Mouse (Mus musculus): Measurements from ENCODE around the gene Dnajc11. TPM values are rescaled to one million over a fixed set of nuclear protein-coding genes. Genes with fewer than 3 reads are reported as not detected.

Dnajc11 gene
- polyA plus RNA-seq, 1 experiment from 2014 or later, result 92.5 TPM

GRCm38 (mm10) chr4:152021568-152022097 lies 88.1 kb downstream of the Dnajc11 start:
- Histone ChIP-seq H3K36me3 (replicated peaks) (peaks cover 36% of the 10 kb centered on the region), H3K4me1 (peaks cover 36% of the 10 kb centered on the region), H3K27ac (no peak overlapping the region)

DNA sequence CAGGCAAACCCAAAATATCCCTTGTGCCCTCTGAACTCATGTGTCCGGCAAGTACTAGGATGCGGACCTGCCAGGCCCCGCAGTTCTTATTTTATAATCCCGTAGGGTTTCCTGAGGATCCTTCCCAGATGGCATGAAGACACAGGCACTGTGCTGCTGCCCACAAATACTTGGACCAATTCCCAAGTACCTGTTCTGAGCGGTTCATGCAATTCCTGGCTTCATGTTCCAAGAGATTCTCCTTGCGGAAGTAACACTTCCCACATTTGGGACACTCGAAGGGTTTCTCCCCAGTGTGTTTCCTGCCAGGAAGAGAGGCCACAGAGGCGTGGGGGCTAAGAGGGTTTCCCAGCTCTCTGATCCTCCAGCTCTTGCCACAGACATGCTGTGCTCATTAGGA lies 89.0 kb downstream of the Dnajc11 start:
- H3K36me3 ChIP-seq (replicated peaks), result peaks cover 36% of the 10 kb centered on the region
- whole genome bisulfite sequencing, result 92% methylated on average over 8 of the region's 8 CpGs

More at GRCm38 (mm10) chr4:152021568-152022097, 88.1 kb downstream of the Dnajc11 start:
- Histone ChIP-seq H3K4me3 (no peak overlapping the region), H3K9ac (no peak overlapping the region), H3K9me3 (no peaks in the 10 kb centered on the region), H3K4me2 (no peak overlapping the region), H3K27me3 (replicated peaks) (no peaks in the 10 kb centered on the region)
- WGBS, result 72% methylated on average over 12 of the region's 12 CpGs
- no peak for ATAC-seq (replicated peaks)

DNA sequence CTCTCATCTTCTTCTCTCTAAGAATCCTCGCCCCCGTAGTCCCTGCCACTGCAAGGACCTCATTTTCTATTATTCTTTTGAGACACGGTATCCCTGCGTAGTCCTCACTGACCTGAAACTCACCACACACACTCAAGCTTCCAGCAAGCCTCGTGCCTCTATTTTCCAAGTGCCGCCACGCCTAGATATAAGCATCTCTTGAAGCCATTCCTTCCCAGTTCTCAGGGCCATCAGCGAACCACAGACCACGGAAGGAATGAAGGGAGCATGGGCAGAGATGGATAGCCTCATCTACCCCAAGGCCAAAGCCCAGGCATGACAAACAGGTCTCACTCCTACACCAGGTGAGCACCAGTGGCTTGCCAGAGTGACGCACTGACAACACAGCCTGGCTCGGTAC lies 91.0 kb downstream of the Dnajc11 start:
- H3K4me1 ChIP-seq, result peaks cover 53% of the 10 kb centered on the region
- H3K4me2 ChIP-seq, result peak overlapping the region; percentile 15; the same call in 1 of the 2 replicates
- H3K36me3 ChIP-seq (replicated peaks), result peaks cover 27% of the 10 kb centered on the region
- ATAC-seq (replicated peaks), result no peak
- H3K27me3 ChIP-seq (replicated peaks), result no peaks in the 10 kb centered on the region
- H3K9me3 ChIP-seq, result no peaks in the 10 kb centered on the region
- no peak overlapping the region for H3K4me3 ChIP-seq
- no peak overlapping the region for H3K27ac ChIP-seq
- peak overlapping the region; percentile 14; the same call in 1 of the 2 replicates for H3K9ac ChIP-seq
- 93% methylated on average over 11 of the region's 11 CpGs for WGBS

More for the DNA sequence above, 89.0 kb downstream of the Dnajc11 start:
- no peak overlapping the region for H3K9ac ChIP-seq
- no peak for ATAC-seq (replicated peaks)
- H3K4me3 ChIP-seq, result no peak overlapping the region
- peaks cover 40% of the 10 kb centered on the region for H3K4me1 ChIP-seq
- H3K9me3 ChIP-seq, result no peaks in the 10 kb centered on the region
- no peak overlapping the region for H3K4me2 ChIP-seq
- no peak overlapping the region for H3K27ac ChIP-seq
- H3K27me3 ChIP-seq (replicated peaks), result no peaks in the 10 kb centered on the region

- 2% methylated on average over 31 of the region's 41 CpGs for WGBS
- ATAC-seq (replicated peaks), result peak; percentile 78
These were observed 93.4 kb downstream of the Dnajc11 start for GRCm38 (mm10) chr4:152026751-152027508.

GRCm38 (mm10) chr4:152027524-152027923 lies 94.0 kb downstream of the Dnajc11 start, which contains the start of gene Zbtb48:
Zbtb48 (minus strand) TSS chr4:152027671.
- peak; percentile 98 for ATAC-seq (replicated peaks)
- Histone ChIP-seq H3K4me2 (peak within 1 kb of the TSS; percentile 80), H3K9me3 (no peaks in the 10 kb centered on the region), H3K27ac (peak within 1 kb of the TSS; percentile 76), H3K9ac (peak within 1 kb of the TSS; percentile 72), H3K4me3 (peak within 1 kb of the TSS; percentile 70), H3K4me1 (peaks cover 57% of the 10 kb centered on the region), H3K36me3 (replicated peaks) (0 out of 2 replicates have a peak, but pooled peaks cover 9% of the 10 kb centered on the region), H3K27me3 (replicated peaks) (0 out of 2 replicates have a peak, but pooled peaks cover 4% of the 10 kb centered on the region)
- under 1% methylated on average over 34 of the region's 35 CpGs for WGBS

More at GRCm38 (mm10) chr4:152026751-152027508, 93.4 kb downstream of the Dnajc11 start:
- Histone ChIP-seq H3K9me3 (no peaks in the 10 kb centered on the region), H3K4me3 (peak overlapping the region; percentile 70), H3K4me2 (peak overlapping the region; percentile 80), H3K36me3 (replicated peaks) (peaks cover 9% of the 10 kb centered on the region; the same call in 1 of the 2 replicates), H3K27me3 (replicated peaks) (0 out of 2 replicates have a peak, but pooled peaks cover 3% of the 10 kb centered on the region), H3K4me1 (peaks cover 57% of the 10 kb centered on the region), H3K27ac (peak overlapping the region; percentile 76), H3K9ac (peak overlapping the region; percentile 72)

DNA sequence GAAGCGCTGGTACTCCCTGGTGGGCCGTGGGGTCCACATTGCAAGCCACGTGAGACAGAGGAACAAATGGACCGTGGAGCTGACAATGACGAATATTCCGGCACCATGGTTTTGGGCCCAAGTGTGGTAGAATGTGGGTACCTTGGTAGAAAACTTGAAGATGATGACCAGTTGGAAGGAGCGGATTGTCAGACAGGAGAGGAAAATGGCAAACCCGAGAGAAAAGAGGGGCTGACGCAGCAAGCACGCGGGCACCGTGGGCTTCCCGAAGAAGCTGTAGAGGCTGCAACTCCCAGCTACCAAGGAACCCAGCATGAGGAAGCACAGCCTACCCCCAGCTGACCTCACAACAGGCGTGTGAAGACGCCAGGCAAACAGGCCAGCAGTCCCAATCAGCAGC lies 95.0 kb downstream of the Dnajc11 start:
- H3K9ac ChIP-seq, result peak overlapping the region; percentile 72
- WGBS, result 61% methylated on average over 15 of the region's 15 CpGs
- H3K4me3 ChIP-seq, result peak overlapping the region; percentile 70
- 0 out of 2 replicates have a peak, but pooled peaks cover 4% of the 10 kb centered on the region for H3K27me3 ChIP-seq (replicated peaks)
- H3K27ac ChIP-seq, result peak overlapping the region; percentile 76; the same call in 1 of the 2 replicates
- 0 out of 2 replicates have a peak, but pooled peaks cover 2% of the 10 kb centered on the region for H3K36me3 ChIP-seq (replicated peaks)
- H3K4me2 ChIP-seq, result peak overlapping the region; percentile 80
- H3K9me3 ChIP-seq, result no peaks in the 10 kb centered on the region
- ATAC-seq (replicated peaks), result no peak
- H3K4me1 ChIP-seq, result peaks cover 51% of the 10 kb centered on the region

DNA sequence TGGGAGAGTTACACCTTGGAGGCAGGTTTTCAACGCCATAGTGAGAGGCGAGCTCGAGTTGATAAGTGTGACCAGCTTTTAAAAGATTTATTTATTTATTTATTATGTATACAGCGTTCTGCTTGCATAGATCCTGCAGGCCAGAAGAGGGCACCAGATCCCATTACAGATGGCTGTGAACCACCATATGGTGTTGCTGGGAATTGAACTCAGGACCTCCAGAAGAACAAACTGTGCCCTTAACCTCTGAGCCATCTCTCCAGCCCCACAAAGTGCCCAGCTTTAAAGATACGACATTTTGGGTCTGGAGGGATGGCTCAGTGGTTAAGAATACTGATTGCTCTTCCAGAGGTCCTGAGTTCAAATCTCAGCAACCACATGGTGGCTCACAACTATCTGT lies 95.6 kb downstream of the Dnajc11 start:
- 0 out of 2 replicates have a peak overlapping the region, but pooled peaks have one; percentile 72 for H3K9ac ChIP-seq
- H3K4me3 ChIP-seq, result peak overlapping the region; percentile 70; the same call in 1 of the 2 replicates
- H3K4me2 ChIP-seq, result peak overlapping the region; percentile 80
- ATAC-seq (replicated peaks), result no peak
- 0 out of 2 replicates have a peak, but pooled peaks cover 4% of the 10 kb centered on the region for H3K27me3 ChIP-seq (replicated peaks)
- no peak overlapping the region for H3K27ac ChIP-seq
- H3K9me3 ChIP-seq, result no peaks in the 10 kb centered on the region
- H3K4me1 ChIP-seq, result peaks cover 47% of the 10 kb centered on the region
- no peaks in the 10 kb centered on the region for H3K36me3 ChIP-seq (replicated peaks)
- WGBS, result 33% methylated on average over 5 of the region's 5 CpGs

DNA sequence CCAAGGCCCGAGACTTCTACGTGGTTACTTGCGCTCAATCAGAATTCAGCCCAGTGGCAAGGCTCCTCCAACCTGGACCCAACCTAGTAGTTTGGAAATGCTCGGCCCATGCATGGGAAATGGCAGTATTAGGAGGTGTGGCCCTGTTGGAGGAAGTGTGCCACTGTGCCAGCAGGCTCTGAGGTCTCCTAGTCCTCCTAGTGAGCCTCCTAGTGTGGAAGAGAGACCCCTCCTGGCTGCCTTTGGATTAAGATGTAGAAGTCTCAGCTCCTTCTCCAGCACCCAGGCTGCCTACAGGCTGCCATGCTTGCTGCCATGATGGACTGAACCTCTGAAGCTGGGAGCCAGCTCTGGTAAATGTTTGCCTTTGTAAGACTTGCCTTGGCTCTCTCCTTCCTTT lies 96.5 kb downstream of the Dnajc11 start:
- ATAC-seq (replicated peaks), result no peak
- 64% methylated on average over 4 of the region's 4 CpGs for WGBS
- H3K27me3 ChIP-seq (replicated peaks), result 0 out of 2 replicates have a peak, but pooled peaks cover 4% of the 10 kb centered on the region
- H3K4me2 ChIP-seq, result peak overlapping the region; percentile 11; the same call in 1 of the 2 replicates
- H3K27ac ChIP-seq, result no peak overlapping the region
- no peak overlapping the region for H3K9ac ChIP-seq
- H3K4me1 ChIP-seq, result peaks cover 37% of the 10 kb centered on the region
- no peaks in the 10 kb centered on the region for H3K9me3 ChIP-seq
- H3K4me3 ChIP-seq, result no peak overlapping the region
- H3K36me3 ChIP-seq (replicated peaks), result no peaks in the 10 kb centered on the region

Other genes with a start within 250 kb of the Dnajc11 start
- gene Camta1, start 71.8 kb upstream of the Dnajc11 start, polyA plus RNA-seq (2015; fragmentation: Nextera tagmentation; extraction: Ambion mirVana), result 145 and 156 TPM in 2 replicates
- gene Thap3, start 55.3 kb downstream of the Dnajc11 start, polyA plus RNA-seq (2015; fragmentation: Nextera tagmentation; extraction: Ambion mirVana), result 38.3 and 39.5 TPM in 2 replicates
- 22.5 and 22.7 TPM in 2 replicates for gene Phf13, start 62.6 kb downstream of the Dnajc11 start, polyA plus RNA-seq (2015; fragmentation: Nextera tagmentation; extraction: Ambion mirVana)
- 3.6 and 4.0 TPM in 2 replicates for gene Klhl21, start 75.1 kb downstream of the Dnajc11 start, polyA plus RNA-seq (2015; fragmentation: Nextera tagmentation; extraction: Ambion mirVana)
- gene Zbtb48, start 94.0 kb downstream of the Dnajc11 start, polyA plus RNA-seq (2015; fragmentation: Nextera tagmentation; extraction: Ambion mirVana), result 22.1 and 23.9 TPM in 2 replicates
- 1.5 and 1.6 TPM in 2 replicates for gene Tas1r1, start 104.9 kb downstream of the Dnajc11 start, polyA plus RNA-seq (2015; fragmentation: Nextera tagmentation; extraction: Ambion mirVana)
- 25.4 and 27.4 TPM in 2 replicates for gene Nol9, start 105.6 kb downstream of the Dnajc11 start, polyA plus RNA-seq (2015; fragmentation: Nextera tagmentation; extraction: Ambion mirVana)
- gene Plekhg5, start 138.8 kb downstream of the Dnajc11 start, polyA plus RNA-seq (2015; fragmentation: Nextera tagmentation; extraction: Ambion mirVana), result 12.3 and 12.5 TPM in 2 replicates
- 0.80 and 1.0 TPM in 2 replicates for gene Tnfrsf25, start 182.2 kb downstream of the Dnajc11 start, polyA plus RNA-seq (2015; fragmentation: Nextera tagmentation; extraction: Ambion mirVana)
- 0.13 and 0.19 TPM in 2 replicates for gene Espn, start 218.7 kb downstream of the Dnajc11 start, polyA plus RNA-seq (2015; fragmentation: Nextera tagmentation; extraction: Ambion mirVana)
- not detected in 2 replicates for gene Hes2, start 225.2 kb downstream of the Dnajc11 start, polyA plus RNA-seq (2015; fragmentation: Nextera tagmentation; extraction: Ambion mirVana)
- 409 and 418 TPM in 2 replicates for gene Acot7, start 244.4 kb downstream of the Dnajc11 start, polyA plus RNA-seq (2015; fragmentation: Nextera tagmentation; extraction: Ambion mirVana)

All from midbrain, embryonic 15.5 days (tissue).